ENCODE assay signal across 10 mouse cellular contexts in the genomic region with DNA sequence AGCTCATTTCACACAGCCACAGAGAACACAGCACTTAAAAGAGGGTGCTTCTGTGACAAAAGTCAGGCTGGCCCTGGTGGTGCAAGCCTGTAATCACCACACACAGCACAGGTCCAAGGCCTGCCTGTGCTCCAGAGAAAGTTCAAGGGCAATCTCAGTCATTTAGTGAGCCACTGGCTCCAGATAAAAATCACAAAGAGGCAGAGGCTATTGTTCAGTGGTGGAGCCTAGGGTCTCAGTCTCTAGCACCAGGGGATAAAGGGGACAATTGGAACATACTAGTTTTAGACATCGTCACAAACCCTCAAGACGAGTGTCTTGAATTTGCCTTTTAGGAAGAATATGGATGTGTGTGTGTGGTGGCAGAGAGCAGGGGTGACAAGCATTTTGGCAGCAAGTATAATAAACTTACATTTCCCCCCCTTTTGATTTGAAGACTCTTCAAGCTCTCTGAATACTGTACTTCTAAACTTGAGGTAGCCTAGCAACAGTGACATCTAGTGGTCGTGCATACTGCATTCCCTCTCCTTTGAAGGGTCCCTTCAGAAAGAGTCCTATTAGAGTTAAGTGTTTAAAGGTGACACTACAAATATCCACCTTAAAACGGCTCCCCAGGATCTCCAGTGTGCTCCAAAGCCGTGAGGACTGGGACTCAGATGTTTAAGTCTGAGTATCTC. TPM values are rescaled to one million over a fixed set of nuclear protein-coding genes. Genes with fewer than 3 reads are reported as not detected.
A peak's percentile ranks its signal among the peaks of the same experiment; 100 is the strongest.
DNase-seq lines count a peak whose midpoint lies in the region; ATAC-seq lines count a peak whose summit lies in the region.
"Had no signal": no experiment of that assay in that cellular context is flagged by ENCODE, and none has a peak within 500 bp of the region (broad histone marks: within the 10 kb centered on the region; RNA-seq: fewer than 3 reads in every experiment).

No protein-coding gene starts in this region.

- intact Hi-C loops in left cerebral cortex, postnatal 10 days (cut with DNase I): no loop called here

- no peaks in the 10 kb centered on the region for H3K4me1 ChIP-seq in forebrain, embryonic 10.5 days
- no peaks in the 10 kb centered on the region for H3K4me1 ChIP-seq in hindbrain, embryonic 15.5 days (replicated peaks)
- no peaks in the 10 kb centered on the region for H3K4me1 ChIP-seq in midbrain, embryonic 13.5 days (replicated peaks)
- H3K4me1 ChIP-seq: embryonic facial prominence, embryonic 12.5 days; megakaryocyte, embryonic 14.5 days had no signal

- 42% methylated on average over 5 of the region's 5 CpGs for WGBS in forebrain, embryonic 10.5 days
- WGBS in hindbrain, embryonic 15.5 days: 42% methylated on average over 5 of the region's 5 CpGs
- 40% methylated on average over 5 of the region's 5 CpGs for WGBS in midbrain, embryonic 13.5 days

- no peak overlapping the region for H3K9ac ChIP-seq in hindbrain, embryonic 15.5 days
- H3K9ac ChIP-seq in midbrain, embryonic 13.5 days (replicated peaks): no peak overlapping the region
- H3K9ac ChIP-seq: embryonic facial prominence, embryonic 12.5 days had no signal

- peak; percentile 74; the same call in 1 of the 2 replicates for ATAC-seq in hindbrain, embryonic 15.5 days (ENCODE audit: low FRiP score, low read depth)
- ATAC-seq in midbrain, embryonic 13.5 days: peak; percentile 79

- H3K36me3 ChIP-seq in forebrain, embryonic 10.5 days (replicated peaks): no peaks in the 10 kb centered on the region
- no peaks in the 10 kb centered on the region for H3K36me3 ChIP-seq in hindbrain, embryonic 15.5 days
- H3K36me3 ChIP-seq in midbrain, embryonic 13.5 days: no peaks in the 10 kb centered on the region
- H3K36me3 ChIP-seq: embryonic facial prominence, embryonic 12.5 days had no signal

- no peaks in the 10 kb centered on the region for H3K27me3 ChIP-seq in forebrain, embryonic 10.5 days (ENCODE audit: poor library complexity, severe bottlenecking)
- no peaks in the 10 kb centered on the region for H3K27me3 ChIP-seq in hindbrain, embryonic 15.5 days
- no peaks in the 10 kb centered on the region for H3K27me3 ChIP-seq in midbrain, embryonic 13.5 days
- H3K27me3 ChIP-seq: embryonic facial prominence, embryonic 12.5 days had no signal

- no peak overlapping the region for H3K4me3 ChIP-seq in forebrain, embryonic 10.5 days
- H3K4me3 ChIP-seq in hindbrain, embryonic 15.5 days: no peak overlapping the region
- H3K4me3 ChIP-seq in midbrain, embryonic 13.5 days (replicated peaks): no peak overlapping the region
- H3K4me3 ChIP-seq: embryonic facial prominence, embryonic 12.5 days; megakaryocyte, embryonic 14.5 days had no signal

- no peaks in the 10 kb centered on the region for H3K9me3 ChIP-seq in forebrain, embryonic 10.5 days
- H3K9me3 ChIP-seq in hindbrain, embryonic 15.5 days: no peaks in the 10 kb centered on the region
- no peaks in the 10 kb centered on the region for H3K9me3 ChIP-seq in midbrain, embryonic 13.5 days
- H3K9me3 ChIP-seq: embryonic facial prominence, embryonic 12.5 days; megakaryocyte, embryonic 14.5 days had no signal

- peak; percentile 36 for DNase-seq in ovary, postnatal 14 days (ENCODE audit: low spot score)
- DNase-seq in ovary, adult 18-20 months (ENCODE audit: low spot score): no peak
- peak; percentile 76 for DNase-seq in brain, adult 2 months (ENCODE audit: low read depth, low spot score)
- peak; percentile 23 for DNase-seq in forebrain, embryonic 10.5 days (ENCODE audit: extremely low spot score, low spot score)
- peak; percentile 24 to 37 for DNase-seq in left cerebral cortex, postnatal 10 days (ENCODE audit: extremely low spot score in 1 of 2, low spot score in 2 of 2)
- peak; percentile 27 for DNase-seq in thymus, postnatal 14 days

- no peak overlapping the region for H3K4me2 ChIP-seq in hindbrain, embryonic 15.5 days
- no peak overlapping the region for H3K4me2 ChIP-seq in midbrain, embryonic 13.5 days (replicated peaks)
- H3K4me2 ChIP-seq: embryonic facial prominence, embryonic 12.5 days had no signal

- no peak overlapping the region for H3K27ac ChIP-seq in forebrain, embryonic 10.5 days
- no peak overlapping the region for H3K27ac ChIP-seq in hindbrain, embryonic 15.5 days (replicated peaks)
- H3K27ac ChIP-seq in midbrain, embryonic 13.5 days: no peak overlapping the region
- H3K27ac ChIP-seq: embryonic facial prominence, embryonic 12.5 days had no signal

RNA-seq across cellular contexts. Expression of a gene that starts 33.1 kb away (rescaled TPM):
- 17.5 and 18.5 TPM in 2 replicates for polyA plus RNA-seq in forebrain, embryonic 10.5 days (2016; fragmentation: Nextera tagmentation; extraction: Ambion mirVana)
- 0.41 and 2.0 TPM in 2 replicates for polyA plus RNA-seq in hindbrain, embryonic 15.5 days (2015; fragmentation: Nextera tagmentation; extraction: Ambion mirVana)
- 1 to 10 TPM; 7.4 to 8.1 TPM for total RNA-seq in left cerebral cortex, postnatal 10 days (2021)
- polyA plus RNA-seq in midbrain, embryonic 13.5 days (2015; fragmentation: Nextera tagmentation; extraction: Ambion mirVana): 22.4 and 22.9 TPM in 2 replicates

RNA-seq across cellular contexts. Expression of a gene that starts 40.8 kb away (rescaled TPM):
- 6.4 and 7.2 TPM in 2 replicates for polyA plus RNA-seq in forebrain, embryonic 10.5 days (2016; fragmentation: Nextera tagmentation; extraction: Ambion mirVana)
- 6.7 and 6.8 TPM in 2 replicates for polyA plus RNA-seq in hindbrain, embryonic 15.5 days (2015; fragmentation: Nextera tagmentation; extraction: Ambion mirVana)
- total RNA-seq in left cerebral cortex, postnatal 10 days (2021): 1 to 10 TPM; 3.1 to 3.5 TPM
- polyA plus RNA-seq in midbrain, embryonic 13.5 days (2015; fragmentation: Nextera tagmentation; extraction: Ambion mirVana): 7.1 and 8.5 TPM in 2 replicates

RNA-seq across cellular contexts. Expression of a gene that starts 51.9 kb away (rescaled TPM):
- 0.95 and 1.1 TPM in 2 replicates for polyA plus RNA-seq in forebrain, embryonic 10.5 days (2016; fragmentation: Nextera tagmentation; extraction: Ambion mirVana)
- 0.64 TPM in 1 of 2 replicates, not detected in the other for polyA plus RNA-seq in hindbrain, embryonic 15.5 days (2015; fragmentation: Nextera tagmentation; extraction: Ambion mirVana)
- total RNA-seq in left cerebral cortex, postnatal 10 days (2021): 10 to 100 TPM; 10.1 to 13.4 TPM
- 3.1 and 4.4 TPM in 2 replicates for polyA plus RNA-seq in midbrain, embryonic 13.5 days (2015; fragmentation: Nextera tagmentation; extraction: Ambion mirVana)
